Mouse (Mus musculus) gonadal fat pad, adult 2 months (tissue): ENCODE results near the gene Ltb. TPM values are rescaled to one million over a fixed set of nuclear protein-coding genes. Genes with fewer than 3 reads are reported as not detected.

Experiments
- polyA plus RNA-seq: library from polyadenylated mRNA; depleted of rRNA; stranded (reverse); fragments of >200 nt; gene quantifications from 2 replicates; pipeline ENCODE4 v1.2.3, GENCODE M21; 2012; rRNA removed

Ltb gene
- polyA plus RNA-seq, 1 experiment = 3.2 TPM

Other genes with a start within 250 kb of the Ltb start
- gene Hspa1b, start 235.2 kb upstream of the Ltb start, polyA plus RNA-seq = 58.3 and 104 TPM in 2 replicates
- 0.24 TPM in 1 of 2 replicates, not detected in the other for gene Gm20481, start 224.5 kb upstream of the Ltb start, polyA plus RNA-seq
- 37.0 and 50.4 TPM in 2 replicates for gene Hspa1a, start 222.3 kb upstream of the Ltb start, polyA plus RNA-seq
- gene Hspa1l, start 221.7 kb upstream of the Ltb start, polyA plus RNA-seq = 2.4 and 4.4 TPM in 2 replicates
- 36.8 and 54.6 TPM in 2 replicates for gene Lsm2, start 212.6 kb upstream of the Ltb start, polyA plus RNA-seq
- gene Vars, start 193.5 kb upstream of the Ltb start, polyA plus RNA-seq = 127 and 175 TPM in 2 replicates
- gene Vwa7, start 177.9 kb upstream of the Ltb start, polyA plus RNA-seq = 1.2 and 1.3 TPM in 2 replicates
- gene Sapcd1, start 166.4 kb upstream of the Ltb start, polyA plus RNA-seq = 3.0 and 3.4 TPM in 2 replicates
- 4.7 and 5.2 TPM in 2 replicates for gene Msh5, start 147.7 kb upstream of the Ltb start, polyA plus RNA-seq
- 129 and 133 TPM in 2 replicates for gene Clic1, start 144.5 kb upstream of the Ltb start, polyA plus RNA-seq
- 54.7 and 62.7 TPM in 2 replicates for gene Ddah2, start 135.4 kb upstream of the Ltb start, polyA plus RNA-seq
- gene Ly6g6c, start 129.1 kb upstream of the Ltb start, polyA plus RNA-seq = 0.61 and 0.66 TPM in 2 replicates
- 1.5 and 3.3 TPM in 2 replicates for gene Mpig6b, start 128.3 kb upstream of the Ltb start, polyA plus RNA-seq
- gene Ly6g6e, start 117.5 kb upstream of the Ltb start, polyA plus RNA-seq = 19.1 and 23.4 TPM in 2 replicates
- 15.7 and 17.2 TPM in 2 replicates for gene Ly6g6d, start 116.4 kb upstream of the Ltb start, polyA plus RNA-seq
- gene Ly6g6f, start 108.8 kb upstream of the Ltb start, polyA plus RNA-seq = 0.09 TPM in 1 of 2 replicates, not detected in the other
- gene Abhd16a, start 105.2 kb upstream of the Ltb start, polyA plus RNA-seq = 211 and 233 TPM in 2 replicates
- 2,220 and 3,034 TPM in 2 replicates for gene Ly6g5c, start 86.2 kb upstream of the Ltb start, polyA plus RNA-seq
- gene Ly6g5b, start 79.0 kb upstream of the Ltb start, polyA plus RNA-seq = 1,986 and 2,407 TPM in 2 replicates
- gene Gpank1, start 73.0 kb upstream of the Ltb start, polyA plus RNA-seq = 9.4 and 10.1 TPM in 2 replicates
- 397 and 504 TPM in 2 replicates for gene Csnk2b, start 72.4 kb upstream of the Ltb start, polyA plus RNA-seq
- 6.4 and 7.7 TPM in 2 replicates for gene D17H6S53E, start 68.1 kb upstream of the Ltb start, polyA plus RNA-seq
- gene Apom, start 62.4 kb upstream of the Ltb start, polyA plus RNA-seq = 0.11 and 0.49 TPM in 2 replicates
- gene Bag6, start 59.3 kb upstream of the Ltb start, polyA plus RNA-seq = 170 and 187 TPM in 2 replicates
- 218 and 257 TPM in 2 replicates for gene Prrc2a, start 29.5 kb upstream of the Ltb start, polyA plus RNA-seq
- gene Aif1, start 18.4 kb upstream of the Ltb start, polyA plus RNA-seq = 2.5 and 3.4 TPM in 2 replicates
- gene Lst1, start 6.0 kb upstream of the Ltb start, polyA plus RNA-seq = 15.3 and 20.2 TPM in 2 replicates
- gene Tnf, start 7.6 kb downstream of the Ltb start, polyA plus RNA-seq = 0.82 and 1.3 TPM in 2 replicates
- gene Lta, start 10.9 kb downstream of the Ltb start, polyA plus RNA-seq = 0.28 TPM in 2 replicates
- gene Gm16181, start 26.4 kb downstream of the Ltb start, polyA plus RNA-seq = 1.2 and 3.1 TPM in 2 replicates
- 20.9 and 22.5 TPM in 2 replicates for gene Atp6v1g2, start 39.2 kb downstream of the Ltb start, polyA plus RNA-seq
- gene Nfkbil1, start 41.4 kb downstream of the Ltb start, polyA plus RNA-seq = 15.7 and 19.9 TPM in 2 replicates
- 310 and 321 TPM in 2 replicates for gene Ddx39b, start 47.3 kb downstream of the Ltb start, polyA plus RNA-seq
- 753 and 887 TPM in 2 replicates for gene H2-D1, start 68.3 kb downstream of the Ltb start, polyA plus RNA-seq
- gene H2-Q1, start 126.0 kb downstream of the Ltb start, polyA plus RNA-seq = 0.04 and 0.05 TPM in 2 replicates
- 2.1 and 2.3 TPM in 2 replicates for gene H2-Q2, start 147.8 kb downstream of the Ltb start, polyA plus RNA-seq
- 40.4 and 55.1 TPM in 2 replicates for gene H2-Q4, start 185.2 kb downstream of the Ltb start, polyA plus RNA-seq
- gene H2-Q6, start 230.4 kb downstream of the Ltb start, polyA plus RNA-seq = 18.6 and 33.9 TPM in 2 replicates
- 40.0 and 56.7 TPM in 2 replicates for gene H2-Q7, start 244.7 kb downstream of the Ltb start, polyA plus RNA-seq